Mouse (Mus musculus): Measurements from ENCODE around the gene Colec11. TPM values are rescaled to one million over a fixed set of nuclear protein-coding genes. Genes with fewer than 3 reads are reported as not detected.
A peak's percentile ranks its signal among the peaks of the same experiment; 100 is the strongest.

The Colec11 gene
- polyA plus RNA-seq, 1 experiment from 2014 or later = 1.4 TPM

DNA sequence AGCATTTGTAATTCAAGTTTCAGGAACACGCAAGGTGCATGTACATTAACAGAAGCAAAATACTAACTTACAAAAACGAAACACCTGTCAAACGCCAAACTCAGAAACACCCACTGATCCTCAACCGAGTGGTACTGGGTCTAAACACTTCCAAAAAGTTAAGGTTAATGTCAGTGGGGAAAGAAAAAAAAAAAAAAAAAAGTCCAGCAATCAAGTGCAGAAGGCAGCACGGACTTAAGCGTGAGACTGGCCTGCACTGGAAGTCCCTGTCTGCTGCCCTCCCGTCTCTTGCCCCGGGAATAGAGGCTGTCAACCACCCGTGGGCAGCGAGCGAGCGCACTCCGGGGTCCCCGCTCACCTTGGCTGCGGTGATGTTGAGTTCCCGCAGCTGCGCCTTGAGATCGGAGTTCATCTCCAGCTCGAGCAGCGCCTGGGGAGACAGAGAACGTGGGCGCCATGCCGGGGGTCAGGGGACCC is 11.9 kb upstream of the Colec11 start:
- H3K27me3 ChIP-seq (replicated peaks; ENCODE audit: control insufficient read depth, insufficient read depth, low read length) = no peaks in the 10 kb centered on the region
- H3K4me1 ChIP-seq (ENCODE audit: control insufficient read depth, insufficient read depth, low read depth, low read length) = peaks cover 16% of the 10 kb centered on the region
- peak overlapping the region; percentile 83 for H3K9ac ChIP-seq (ENCODE audit: low read depth, low read length)
- H3K4me2 ChIP-seq (ENCODE audit: low read length) = peak overlapping the region; percentile 80
- ATAC-seq = no peak
- peak overlapping the region; percentile 83 for H3K27ac ChIP-seq (ENCODE audit: low read depth, low read length)
- WGBS = 2% methylated on average over 22 of the region's 23 CpGs
- H3K4me3 ChIP-seq (ENCODE audit: low read length) = peak overlapping the region; percentile 62
- H3K36me3 ChIP-seq (ENCODE audit: control insufficient read depth, insufficient read depth, low read length) = peaks cover 27% of the 10 kb centered on the region
- H3K9me3 ChIP-seq (ENCODE audit: control insufficient read depth, low read length) = no peaks in the 10 kb centered on the region

DNA sequence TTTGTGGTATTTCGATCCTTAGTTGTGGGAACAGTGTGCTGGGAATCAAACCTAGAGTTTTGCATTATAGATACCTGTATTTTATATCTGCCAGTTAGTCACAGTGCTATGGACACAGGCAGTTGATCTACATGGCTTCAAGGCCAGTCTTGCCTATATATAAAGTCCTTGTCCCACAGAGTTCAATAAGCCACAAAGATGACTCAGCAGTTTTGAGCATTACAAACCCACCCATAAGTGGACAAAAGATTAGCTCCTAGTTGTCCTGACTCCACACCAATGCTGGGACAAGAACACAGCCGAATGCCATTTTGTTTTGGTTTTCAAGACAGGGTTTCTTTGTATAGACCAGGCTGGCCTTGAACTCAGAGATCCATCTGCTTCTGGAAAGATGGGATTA is 5.3 kb upstream of the Colec11 start:
- ATAC-seq = no peak
- 88% methylated on average over 2 of the region's 2 CpGs for WGBS

DNA sequence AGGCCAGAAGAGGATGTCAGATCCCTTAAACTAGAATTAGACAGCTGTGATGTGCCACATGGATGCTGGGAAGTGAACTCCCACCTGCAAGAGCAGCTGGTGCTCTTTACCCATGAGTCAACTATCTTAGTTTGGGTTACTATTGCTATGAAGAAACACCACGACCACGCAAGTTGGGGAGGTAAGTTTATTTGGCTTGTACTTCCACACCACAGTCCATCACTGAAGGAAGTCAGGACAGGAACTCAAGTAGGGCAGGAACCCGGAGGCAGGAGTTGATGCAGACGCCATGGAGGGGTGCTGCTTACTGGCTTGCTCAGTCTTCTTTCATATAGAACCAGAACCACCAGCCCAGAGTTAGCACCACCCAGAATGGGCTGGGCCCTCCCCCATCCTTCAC is 3.9 kb upstream of the Colec11 start:
- H3K4me2 ChIP-seq (ENCODE audit: low read length) = no peak overlapping the region
- no peaks in the 10 kb centered on the region for H3K27me3 ChIP-seq (replicated peaks; ENCODE audit: control insufficient read depth, insufficient read depth, low read length)
- no peak overlapping the region for H3K27ac ChIP-seq (ENCODE audit: low read depth, low read length)
- peaks cover 33% of the 10 kb centered on the region for H3K36me3 ChIP-seq (ENCODE audit: control insufficient read depth, insufficient read depth, low read length)
- H3K4me1 ChIP-seq (ENCODE audit: control insufficient read depth, insufficient read depth, low read depth, low read length) = no peaks in the 10 kb centered on the region
- H3K9ac ChIP-seq (ENCODE audit: low read depth, low read length) = no peak overlapping the region
- ATAC-seq = no peak
- H3K4me3 ChIP-seq (ENCODE audit: low read length) = no peak overlapping the region
- 75% methylated on average over 4 of the region's 4 CpGs for WGBS
- no peaks in the 10 kb centered on the region for H3K9me3 ChIP-seq (ENCODE audit: control insufficient read depth, low read length)

More for the DNA sequence above, 5.3 kb upstream of the Colec11 start:
- Histone ChIP-seq H3K4me1 (ENCODE audit: control insufficient read depth, insufficient read depth, low read depth, low read length) (peaks cover 4% of the 10 kb centered on the region), H3K4me3 (ENCODE audit: low read length) (no peak overlapping the region), H3K36me3 (ENCODE audit: control insufficient read depth, insufficient read depth, low read length) (peaks cover 45% of the 10 kb centered on the region), H3K4me2 (ENCODE audit: low read length) (no peak overlapping the region), H3K9ac (ENCODE audit: low read depth, low read length) (no peak overlapping the region), H3K27me3 (replicated peaks; ENCODE audit: control insufficient read depth, insufficient read depth, low read length) (no peaks in the 10 kb centered on the region), H3K9me3 (ENCODE audit: control insufficient read depth, low read length) (no peaks in the 10 kb centered on the region), H3K27ac (ENCODE audit: low read depth, low read length) (no peak overlapping the region)

DNA sequence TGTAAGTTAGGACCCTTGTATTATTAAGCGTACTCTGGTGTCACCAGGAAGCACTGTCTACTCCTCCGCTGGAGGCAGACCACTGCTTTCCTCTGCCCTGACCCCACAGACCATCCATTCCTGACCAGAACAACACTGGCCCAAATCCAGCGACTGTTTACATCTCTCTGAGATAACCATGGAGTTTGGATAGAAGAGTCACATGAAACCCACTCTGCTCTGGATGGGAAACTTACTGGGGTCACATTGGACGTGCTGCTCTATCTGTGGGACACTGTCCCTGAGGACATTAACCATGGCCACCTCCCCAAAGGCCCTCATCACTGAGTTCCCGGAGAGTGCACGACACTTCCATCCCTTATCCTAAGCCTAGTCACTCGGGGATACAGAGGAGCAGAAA is 2.2 kb upstream of the Colec11 start:
- Histone ChIP-seq H3K9ac (ENCODE audit: low read depth, low read length) (no peak overlapping the region), H3K4me2 (ENCODE audit: low read length) (no peak overlapping the region), H3K36me3 (ENCODE audit: control insufficient read depth, insufficient read depth, low read length) (peaks cover 23% of the 10 kb centered on the region), H3K4me1 (ENCODE audit: control insufficient read depth, insufficient read depth, low read depth, low read length) (no peaks in the 10 kb centered on the region; the same call in 1 of the 2 replicates), H3K27ac (ENCODE audit: low read depth, low read length) (no peak overlapping the region), H3K9me3 (ENCODE audit: control insufficient read depth, low read length) (no peaks in the 10 kb centered on the region), H3K27me3 (replicated peaks; ENCODE audit: control insufficient read depth, insufficient read depth, low read length) (no peaks in the 10 kb centered on the region), H3K4me3 (ENCODE audit: low read length) (no peak overlapping the region)
- no peak for ATAC-seq
- 80% methylated on average over 7 of the region's 7 CpGs for WGBS

DNA sequence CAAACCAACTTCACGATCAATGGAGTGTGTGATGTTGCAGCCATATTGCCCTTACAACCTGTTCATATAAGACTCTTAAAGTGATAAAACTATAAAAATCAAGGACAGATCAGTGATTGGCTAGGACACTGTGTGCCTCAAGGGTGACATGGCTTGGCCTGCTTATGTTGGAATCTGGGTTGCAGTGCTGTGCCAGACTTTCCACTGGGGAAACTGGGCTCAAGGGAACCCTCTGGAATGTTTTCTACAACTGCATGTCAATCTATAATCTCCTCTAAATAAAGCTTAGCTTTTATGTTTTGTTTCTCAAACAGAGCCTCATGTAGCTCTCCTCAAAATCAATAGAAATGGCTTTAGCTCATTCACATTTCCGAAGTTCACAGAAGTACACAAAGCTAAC is 1.1 kb upstream of the Colec11 start:
- Histone ChIP-seq H3K4me3 (ENCODE audit: low read length) (no peak overlapping the region), H3K27ac (ENCODE audit: low read depth, low read length) (no peak overlapping the region), H3K36me3 (ENCODE audit: control insufficient read depth, insufficient read depth, low read length) (peaks cover 13% of the 10 kb centered on the region), H3K9ac (ENCODE audit: low read depth, low read length) (no peak overlapping the region), H3K9me3 (ENCODE audit: control insufficient read depth, low read length) (no peaks in the 10 kb centered on the region), H3K4me1 (ENCODE audit: control insufficient read depth, insufficient read depth, low read depth, low read length) (no peaks in the 10 kb centered on the region; the same call in 1 of the 2 replicates), H3K27me3 (replicated peaks; ENCODE audit: control insufficient read depth, insufficient read depth, low read length) (no peaks in the 10 kb centered on the region), H3K4me2 (ENCODE audit: low read length) (no peak overlapping the region)
- no peak for ATAC-seq
- 100% methylated on average over 2 of the region's 2 CpGs for WGBS

DNA sequence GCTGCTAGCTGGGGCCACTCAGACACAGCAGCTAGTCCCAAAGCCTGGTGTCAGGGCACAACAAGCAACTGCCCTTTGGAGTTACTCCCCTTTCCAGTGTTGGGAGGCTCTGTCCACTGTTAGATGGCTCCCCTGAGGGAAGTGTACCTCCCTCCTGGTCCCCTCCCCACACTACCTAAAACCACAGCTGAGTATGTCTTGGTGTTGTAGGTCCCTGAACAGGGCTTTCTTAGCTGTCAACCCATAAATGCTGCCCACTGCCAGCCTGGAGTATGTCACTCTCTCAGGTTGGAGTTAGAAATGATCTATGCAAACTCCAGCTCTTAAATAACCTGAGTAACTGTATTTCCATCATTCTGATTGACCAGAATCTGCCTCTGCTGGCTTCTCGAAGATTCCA is 536 bp downstream of the Colec11 start:
- no peak for ATAC-seq
- no peak overlapping the region for H3K4me2 ChIP-seq (ENCODE audit: low read length)
- H3K9me3 ChIP-seq (ENCODE audit: control insufficient read depth, low read length) = no peaks in the 10 kb centered on the region
- no peak overlapping the region for H3K9ac ChIP-seq (ENCODE audit: low read depth, low read length)
- no peak overlapping the region for H3K27ac ChIP-seq (ENCODE audit: low read depth, low read length)
- WGBS = 84% methylated on average over 1 of the region's 1 CpGs
- no peaks in the 10 kb centered on the region; the same call in 1 of the 2 replicates for H3K4me1 ChIP-seq (ENCODE audit: control insufficient read depth, insufficient read depth, low read depth, low read length)
- H3K4me3 ChIP-seq (ENCODE audit: low read length) = no peak overlapping the region
- no peaks in the 10 kb centered on the region for H3K27me3 ChIP-seq (replicated peaks; ENCODE audit: control insufficient read depth, insufficient read depth, low read length)
- H3K36me3 ChIP-seq (ENCODE audit: control insufficient read depth, insufficient read depth, low read length) = no peaks in the 10 kb centered on the region; the same call in 1 of the 2 replicates

DNA sequence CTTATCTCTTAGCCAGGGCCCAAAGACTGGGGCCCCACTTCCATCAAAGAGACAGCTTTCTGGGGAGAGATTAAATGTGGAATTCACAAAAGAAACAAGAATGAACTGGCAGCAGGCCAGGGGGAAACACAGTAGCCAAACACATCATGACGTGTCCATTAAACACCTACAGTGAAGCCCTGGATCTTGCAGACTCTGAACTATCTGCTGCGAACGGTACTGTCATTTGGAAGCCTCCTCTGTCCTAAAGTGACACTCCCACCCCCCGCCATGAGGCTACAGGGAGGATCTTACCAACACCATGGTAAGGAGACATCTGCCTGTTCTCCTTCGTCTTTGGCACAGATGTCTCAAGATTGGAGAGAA is 1.0 kb downstream of the Colec11 start:
- no peaks in the 10 kb centered on the region; the same call in 1 of the 2 replicates for H3K4me1 ChIP-seq (ENCODE audit: control insufficient read depth, insufficient read depth, low read depth, low read length)
- no peaks in the 10 kb centered on the region; the same call in 1 of the 2 replicates for H3K36me3 ChIP-seq (ENCODE audit: control insufficient read depth, insufficient read depth, low read length)
- H3K27ac ChIP-seq (ENCODE audit: low read depth, low read length) = no peak overlapping the region
- no peak for ATAC-seq
- WGBS = 47% methylated on average over 5 of the region's 5 CpGs
- H3K27me3 ChIP-seq (replicated peaks; ENCODE audit: control insufficient read depth, insufficient read depth, low read length) = no peaks in the 10 kb centered on the region
- H3K4me3 ChIP-seq (ENCODE audit: low read length) = no peak overlapping the region
- no peak overlapping the region for H3K4me2 ChIP-seq (ENCODE audit: low read length)
- no peak overlapping the region for H3K9ac ChIP-seq (ENCODE audit: low read depth, low read length)
- no peaks in the 10 kb centered on the region for H3K9me3 ChIP-seq (ENCODE audit: control insufficient read depth, low read length)

DNA sequence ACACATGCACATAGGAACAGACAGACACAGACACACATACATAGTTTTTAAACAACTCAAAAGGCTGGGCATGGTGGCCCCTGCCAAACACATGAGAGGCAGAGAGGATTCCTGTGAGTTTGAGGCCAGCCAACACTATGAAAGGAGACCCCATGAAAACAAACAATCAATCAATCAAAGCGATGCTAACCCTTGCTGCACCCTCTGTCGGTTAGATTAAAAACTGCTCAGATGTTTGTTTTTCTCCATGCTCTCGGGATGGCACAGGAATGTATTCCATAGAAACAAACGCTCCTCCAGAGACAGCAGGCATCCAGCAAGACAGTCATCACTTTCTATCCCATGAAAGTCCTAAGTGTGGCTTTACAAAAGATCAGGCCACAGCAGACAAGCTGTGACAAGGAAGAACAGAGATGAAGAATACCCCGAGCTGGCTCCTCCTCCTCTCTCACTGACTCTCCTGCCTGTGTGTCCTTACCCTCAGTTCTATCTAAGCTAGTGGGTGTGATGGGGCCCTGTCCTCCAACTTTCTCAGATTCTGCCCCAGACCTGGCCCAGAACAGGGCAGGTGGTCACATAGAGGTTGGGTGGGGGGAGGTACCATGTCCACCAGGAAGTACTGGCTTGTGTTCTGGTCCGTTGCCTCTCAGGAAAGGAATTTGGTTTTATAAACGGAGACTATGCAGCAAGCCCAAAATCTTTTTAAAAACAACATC is 1.6 kb downstream of the Colec11 start:
- no peak overlapping the region for H3K9ac ChIP-seq (ENCODE audit: low read depth, low read length)
- no peak for ATAC-seq
- no peaks in the 10 kb centered on the region; the same call in 1 of the 2 replicates for H3K4me1 ChIP-seq (ENCODE audit: control insufficient read depth, insufficient read depth, low read depth, low read length)
- no peaks in the 10 kb centered on the region for H3K27me3 ChIP-seq (replicated peaks; ENCODE audit: control insufficient read depth, insufficient read depth, low read length)
- H3K4me2 ChIP-seq (ENCODE audit: low read length) = no peak overlapping the region
- WGBS = 23% methylated on average over 7 of the region's 7 CpGs
- no peaks in the 10 kb centered on the region for H3K36me3 ChIP-seq (ENCODE audit: control insufficient read depth, insufficient read depth, low read length)
- no peak overlapping the region for H3K27ac ChIP-seq (ENCODE audit: low read depth, low read length)
- H3K4me3 ChIP-seq (ENCODE audit: low read length) = no peak overlapping the region
- H3K9me3 ChIP-seq (ENCODE audit: control insufficient read depth, low read length) = no peaks in the 10 kb centered on the region

DNA sequence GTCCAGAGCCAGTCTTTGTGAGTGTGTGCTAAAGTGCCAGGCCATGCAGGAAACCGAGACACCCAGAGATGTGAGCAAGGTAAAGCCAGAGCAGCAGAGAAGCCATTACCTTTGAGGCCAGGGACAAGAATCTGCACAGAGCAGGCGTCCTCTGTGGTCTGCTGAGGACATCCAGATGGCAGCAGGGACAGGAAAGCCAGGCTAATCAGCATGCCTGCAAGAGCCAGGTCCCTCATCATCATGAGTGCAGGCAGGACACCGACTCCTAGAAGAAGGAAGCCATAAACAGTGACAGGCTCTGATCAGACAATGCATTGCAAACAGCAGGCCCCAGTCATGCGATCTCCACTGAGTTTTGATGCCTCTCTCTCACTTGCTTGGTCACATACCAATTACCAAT is 5.9 kb downstream of the Colec11 start:
- WGBS = 81% methylated on average over 4 of the region's 4 CpGs
- H3K36me3 ChIP-seq (ENCODE audit: control insufficient read depth, insufficient read depth, low read length) = no peaks in the 10 kb centered on the region
- ATAC-seq = no peak
- H3K9me3 ChIP-seq (ENCODE audit: control insufficient read depth, low read length) = no peaks in the 10 kb centered on the region
- no peak overlapping the region for H3K4me3 ChIP-seq (ENCODE audit: low read length)
- no peak overlapping the region for H3K9ac ChIP-seq (ENCODE audit: low read depth, low read length)
- H3K4me1 ChIP-seq (ENCODE audit: control insufficient read depth, insufficient read depth, low read depth, low read length) = peaks cover 2% of the 10 kb centered on the region; the same call in 1 of the 2 replicates
- no peaks in the 10 kb centered on the region for H3K27me3 ChIP-seq (replicated peaks; ENCODE audit: control insufficient read depth, insufficient read depth, low read length)
- no peak overlapping the region for H3K27ac ChIP-seq (ENCODE audit: low read depth, low read length)
- H3K4me2 ChIP-seq (ENCODE audit: low read length) = no peak overlapping the region

Data from hindbrain, embryonic 16.5 days (tissue).